Mouse (Mus musculus): ENCODE results near the gene Shroom3.

DNA sequence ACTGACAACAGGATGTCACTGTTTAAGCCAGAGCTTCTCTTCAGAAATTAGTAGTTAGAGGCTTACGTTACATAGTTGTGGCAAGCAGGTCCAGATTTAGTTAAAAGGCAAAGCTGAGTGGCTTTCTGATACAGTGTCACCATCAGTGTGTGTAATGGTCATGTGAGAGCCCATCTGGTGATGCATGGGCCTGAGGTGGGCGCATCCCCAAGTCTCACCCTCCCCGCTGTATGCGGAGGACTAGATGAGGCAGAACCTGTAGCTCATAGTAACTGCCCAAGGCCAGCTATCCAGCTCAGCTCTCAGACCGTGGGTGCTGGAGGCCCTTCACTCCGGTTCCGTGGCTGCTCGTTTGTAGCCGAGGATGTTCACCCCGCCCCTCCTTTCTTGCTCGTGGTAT lies 278.1 kb downstream of the Shroom3 start:
- TF ChIP-seq POLR2A (IDR thresholded peaks at IDR 0.05; ENCODE audit: low read depth, low read length): no peak
- TF ChIP-seq CTCF (conservative IDR thresholded peaks at IDR 0.05; ENCODE audit: insufficient read depth, insufficient read length, low read depth, low read length): no peak

Data from kidney, adult 2 months (tissue).